Mouse (Mus musculus): ENCODE measurements around the gene E2f8.

- TF ChIP-seq CTCF (IDR thresholded peaks at IDR 0.05) (no peak), EP300 (IDR thresholded peaks at IDR 0.05) (no peak)
Measured at GRCm38 (mm10) chr7:48842353-48842752, 39.0 kb downstream of the E2f8 start.

Data from lung, postnatal 0 days (tissue).